Mouse (Mus musculus): Measurements from ENCODE around the gene Gm20897.
"Not testable (repeated sequence)": the region's sequence is repeated elsewhere in the genome, so short reads cannot be mapped to it uniquely, and the experiment has no call there.

Gene Gm20897

DNA sequence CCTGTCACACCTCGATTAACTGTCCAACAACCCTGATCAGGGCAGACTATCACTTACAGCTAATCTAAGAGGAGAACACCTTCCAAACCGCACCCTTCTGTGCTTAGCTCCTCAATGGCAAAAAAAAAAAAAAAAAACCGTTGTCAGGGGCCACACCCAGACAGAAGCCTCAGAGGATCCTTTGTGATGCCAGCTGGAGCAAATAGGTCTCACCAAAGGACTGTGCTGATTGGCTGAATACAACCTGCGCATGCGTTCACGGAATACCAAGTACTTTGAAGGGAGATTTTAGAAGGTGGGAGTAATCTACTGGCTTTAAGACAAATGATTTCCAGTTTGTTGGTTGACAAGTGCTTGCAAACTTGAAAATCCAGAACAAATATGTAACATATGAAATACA is at the start of gene Gm20897:
Gene Gm20897 (minus strand): TSS at position 101 of the 400 bp plus-strand sequence.
- DNase-seq = not testable (repeated sequence)
